ENCODE assay signal across 14 mouse cellular contexts in genomic region chr11:80190280-80190679, GRCm38 (mm10).
"Had no signal": no experiment of that assay in that cellular context is flagged by ENCODE, and none has a peak within 500 bp of the region (broad histone marks: within the 10 kb centered on the region; RNA-seq: fewer than 3 reads in every experiment).

No protein-coding gene starts in this region.

- H3K4me2 ChIP-seq: kidney, embryonic 15.5 days; limb, embryonic 13.5 days; lung, embryonic 14.5 days; midbrain, embryonic 12.5 days; neural tube, embryonic 13.5 days; stomach, embryonic 15.5 days had no signal

- H3K27me3 ChIP-seq: kidney, embryonic 15.5 days; limb, embryonic 13.5 days; midbrain, embryonic 12.5 days; neural tube, embryonic 13.5 days; stomach, embryonic 15.5 days had no signal

- H3K4me1 ChIP-seq: limb, embryonic 13.5 days; midbrain, embryonic 12.5 days; neural tube, embryonic 13.5 days; stomach, embryonic 15.5 days had no signal

- H3K9ac ChIP-seq: kidney, embryonic 15.5 days; limb, embryonic 13.5 days; lung, embryonic 14.5 days; midbrain, embryonic 12.5 days; neural tube, embryonic 13.5 days; stomach, embryonic 15.5 days had no signal

- H3K4me3 ChIP-seq: kidney, embryonic 15.5 days; limb, embryonic 13.5 days; midbrain, embryonic 12.5 days; neural tube, embryonic 13.5 days; stomach, embryonic 15.5 days had no signal

- H3K36me3 ChIP-seq: midbrain, embryonic 12.5 days had no signal

- H3K9me3 ChIP-seq: kidney, embryonic 15.5 days; limb, embryonic 13.5 days; midbrain, embryonic 12.5 days; neural tube, embryonic 13.5 days; stomach, embryonic 15.5 days had no signal

- DNase-seq: kidney, adult 2 months; kidney, postnatal 14 days; left cerebral cortex, postnatal 4 days; lung, embryonic 14.5 days; right cerebral cortex, postnatal 14 days; thymus, adult 2 months; thymus, postnatal 25 days had no signal

- ATAC-seq: intestine, embryonic 16.5 days; midbrain, embryonic 16.5 days had no signal

- H3K27ac ChIP-seq: kidney, embryonic 15.5 days; limb, embryonic 13.5 days; midbrain, embryonic 12.5 days; neural tube, embryonic 13.5 days; stomach, embryonic 15.5 days had no signal
